Mouse (Mus musculus): ENCODE measurements around the gene Cops7b. TPM values are rescaled to one million over a fixed set of nuclear protein-coding genes. Genes with fewer than 3 reads are reported as not detected.

Cops7b gene
- total RNA-seq, 1 experiment, result 27.4 TPM

DNA sequence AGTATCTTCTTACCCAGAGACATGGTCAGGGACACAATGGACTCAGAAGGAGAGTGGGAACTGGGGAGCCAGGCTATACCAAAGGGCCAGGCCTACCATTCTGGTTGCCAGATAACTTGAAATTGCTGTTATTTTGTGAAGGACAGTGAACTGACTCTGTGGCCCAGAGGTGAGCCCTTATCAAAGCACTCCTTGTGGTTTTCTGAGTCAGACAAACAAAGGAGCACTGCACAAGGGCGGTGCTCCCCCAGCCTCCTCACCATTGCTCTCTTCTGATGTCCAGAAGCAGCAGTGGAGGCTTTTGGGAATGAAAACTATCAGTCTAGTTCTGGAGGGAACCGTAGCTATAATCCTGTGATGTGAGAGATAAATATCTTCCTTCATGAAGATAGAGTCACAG, 40.1 kb upstream of the Cops7b start:
- TF ChIP-seq ZNF384 (IDR thresholded peaks at IDR 0.05; ENCODE audit: low read depth, low read length) (no peak), CHD2 (IDR thresholded peaks at IDR 0.05; ENCODE audit: low read depth, low read length) (no peak), ZC3H11A (IDR thresholded peaks at IDR 0.05; ENCODE audit: borderline replicate concordance, low read depth, low read length) (no peak), HCFC1 (IDR thresholded peaks at IDR 0.05; ENCODE audit: borderline replicate concordance, insufficient read depth, low read length) (no peak), MAFK (IDR thresholded peaks at IDR 0.05; ENCODE audit: insufficient read depth, low read depth, low read length) (no peak)
- in situ Hi-C loops (cut with MboI; ENCODE audit: low sequenced_read_pairs in 2 of 2, unreplicated experiment in 2 of 2), result no loop called here
- DNase-seq (ENCODE audit: low read depth, low spot score), result no peak
- Histone ChIP-seq H3K36me3 (ENCODE audit: control insufficient read depth, insufficient read depth, low read length, poor library complexity, severe bottlenecking) (peaks cover 8% of the 10 kb centered on the region), H3K9ac (ENCODE audit: insufficient read depth, low read depth, low read length, poor library complexity, severe bottlenecking) (no peak overlapping the region), H3K4me3 (ENCODE audit: insufficient read depth in 1 of 2, low read depth in 1 of 2, low read length in 2 of 2, poor library complexity in 1 of 2, severe bottlenecking in 1 of 2) (no peak overlapping the region), H3K27ac (ENCODE audit: insufficient read depth, low read depth, low read length, poor library complexity, severe bottlenecking) (no peak overlapping the region), H3K9me3 (ENCODE audit: control insufficient read depth, insufficient read depth, low read depth, low read length) (no peaks in the 10 kb centered on the region), H3K4me1 (ENCODE audit: control insufficient read depth in 2 of 2, insufficient read depth in 2 of 2, low read length in 2 of 2, poor library complexity in 1 of 2) (0 out of 4 replicates have a peak, but pooled peaks cover 0 to 2% of the 10 kb centered on the region in 2 experiments)

DNA sequence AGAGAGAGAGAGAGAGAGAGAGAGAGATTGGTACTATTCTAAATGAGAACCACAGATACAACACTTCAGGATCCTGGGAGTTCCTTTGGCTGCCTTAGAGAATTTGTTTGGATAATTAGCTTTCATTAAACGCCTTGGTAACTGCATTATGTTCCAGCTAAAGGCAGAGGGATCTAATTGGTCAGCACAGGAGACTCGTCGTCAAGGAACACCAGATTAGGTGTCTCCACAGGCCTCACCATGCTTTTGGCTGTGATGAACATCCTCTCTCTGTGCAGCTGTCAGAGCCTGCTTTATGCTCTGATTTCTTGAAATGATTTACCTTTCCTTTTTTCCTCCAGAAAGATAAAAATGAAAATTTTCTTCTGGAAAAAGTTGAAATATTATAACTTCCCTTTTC, 35.9 kb upstream of the Cops7b start:
- Histone ChIP-seq H3K9ac (ENCODE audit: insufficient read depth, low read depth, low read length, poor library complexity, severe bottlenecking) (no peak overlapping the region), H3K27ac (ENCODE audit: insufficient read depth, low read depth, low read length, poor library complexity, severe bottlenecking) (no peak overlapping the region), H3K4me3 (ENCODE audit: insufficient read depth in 1 of 2, low read depth in 1 of 2, low read length in 2 of 2, poor library complexity in 1 of 2, severe bottlenecking in 1 of 2) (no peak overlapping the region), H3K36me3 (ENCODE audit: control insufficient read depth, insufficient read depth, low read length, poor library complexity, severe bottlenecking) (peaks cover 8% of the 10 kb centered on the region), H3K4me1 (ENCODE audit: control insufficient read depth in 2 of 2, insufficient read depth in 2 of 2, low read length in 2 of 2, poor library complexity in 1 of 2) (peaks cover 0 to 6% of the 10 kb centered on the region in 2 experiments; a peak in 1 of 4 replicates), H3K9me3 (ENCODE audit: control insufficient read depth, insufficient read depth, low read depth, low read length) (no peaks in the 10 kb centered on the region)
- in situ Hi-C loops (cut with MboI; ENCODE audit: low sequenced_read_pairs in 2 of 2, unreplicated experiment in 2 of 2), result no loop called here
- TF ChIP-seq ZC3H11A (IDR thresholded peaks at IDR 0.05; ENCODE audit: borderline replicate concordance, low read depth, low read length), result no peak
- DNase-seq (ENCODE audit: low read depth, low spot score), result no peak

DNA sequence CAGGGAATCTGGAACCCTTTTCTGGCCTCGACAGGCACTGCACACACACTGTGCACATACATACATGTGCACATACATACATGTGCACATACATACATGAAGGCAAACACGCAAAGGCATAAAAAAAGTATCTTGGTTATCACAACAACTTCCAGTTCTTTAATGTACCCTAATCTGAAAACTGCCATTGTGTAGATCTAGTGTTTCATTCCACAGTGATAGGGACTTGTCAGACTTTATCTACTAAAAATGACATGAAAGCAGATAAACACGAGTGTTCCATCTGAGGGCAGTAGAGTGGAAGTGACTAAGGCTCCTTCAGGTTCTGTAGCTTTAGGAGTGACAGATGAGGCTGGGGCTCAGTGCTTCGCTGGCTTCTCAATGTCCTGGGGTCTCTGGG, 31.4 kb upstream of the Cops7b start:
- in situ Hi-C loops (cut with MboI; ENCODE audit: low sequenced_read_pairs in 2 of 2, unreplicated experiment in 2 of 2), result no loop called here
- Histone ChIP-seq H3K9me3 (ENCODE audit: control insufficient read depth, insufficient read depth, low read depth, low read length) (no peaks in the 10 kb centered on the region), H3K27ac (ENCODE audit: insufficient read depth, low read depth, low read length, poor library complexity, severe bottlenecking) (no peak overlapping the region), H3K4me1 (ENCODE audit: control insufficient read depth in 2 of 2, insufficient read depth in 2 of 2, low read length in 2 of 2, poor library complexity in 1 of 2) (peaks cover 0 to 4% of the 10 kb centered on the region in 2 experiments; a peak in 1 of 4 replicates), H3K36me3 (ENCODE audit: control insufficient read depth, insufficient read depth, low read length, poor library complexity, severe bottlenecking) (no peaks in the 10 kb centered on the region; the same call in 1 of the 2 replicates), H3K4me3 (ENCODE audit: insufficient read depth in 1 of 2, low read depth in 1 of 2, low read length in 2 of 2, poor library complexity in 1 of 2, severe bottlenecking in 1 of 2) (no peak overlapping the region), H3K9ac (ENCODE audit: insufficient read depth, low read depth, low read length, poor library complexity, severe bottlenecking) (no peak overlapping the region)
- no peak for TF ChIP-seq CHD2 (IDR thresholded peaks at IDR 0.05; ENCODE audit: low read depth, low read length)
- TF ChIP-seq HCFC1 (IDR thresholded peaks at IDR 0.05; ENCODE audit: borderline replicate concordance, insufficient read depth, low read length), result no peak
- TF ChIP-seq ZNF384 (IDR thresholded peaks at IDR 0.05; ENCODE audit: low read depth, low read length), result no peak
- TF ChIP-seq ZC3H11A (IDR thresholded peaks at IDR 0.05; ENCODE audit: borderline replicate concordance, low read depth, low read length), result no peak
- no peak for TF ChIP-seq MAFK (IDR thresholded peaks at IDR 0.05; ENCODE audit: insufficient read depth, low read depth, low read length)
- DNase-seq (ENCODE audit: low read depth, low spot score), result no peak

DNA sequence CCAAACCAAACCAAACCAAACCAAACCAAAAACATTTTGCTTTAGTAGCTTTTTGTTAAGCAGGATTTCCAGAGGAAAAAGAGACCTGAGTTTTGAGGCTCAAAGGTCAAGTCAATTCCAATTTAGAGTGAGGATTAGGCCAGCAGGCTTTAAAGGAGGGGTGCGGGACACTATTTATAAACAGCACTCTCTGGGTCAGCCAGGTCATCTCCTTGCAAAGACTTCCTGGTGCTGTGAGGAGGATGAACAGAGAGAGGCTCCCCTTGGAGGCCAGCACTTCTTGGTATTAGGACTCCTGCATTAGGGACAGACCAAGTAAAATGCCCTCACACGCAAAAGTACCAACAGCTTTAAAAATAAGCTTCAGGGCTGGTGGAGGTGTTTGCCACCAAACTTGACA, 30.8 kb upstream of the Cops7b start:
- Histone ChIP-seq H3K9ac (ENCODE audit: insufficient read depth, low read depth, low read length, poor library complexity, severe bottlenecking) (no peak overlapping the region), H3K27ac (ENCODE audit: insufficient read depth, low read depth, low read length, poor library complexity, severe bottlenecking) (no peak overlapping the region), H3K9me3 (ENCODE audit: control insufficient read depth, insufficient read depth, low read depth, low read length) (no peaks in the 10 kb centered on the region), H3K36me3 (ENCODE audit: control insufficient read depth, insufficient read depth, low read length, poor library complexity, severe bottlenecking) (no peaks in the 10 kb centered on the region), H3K4me1 (ENCODE audit: control insufficient read depth in 2 of 2, insufficient read depth in 2 of 2, low read length in 2 of 2, poor library complexity in 1 of 2) (peaks cover 0 to 4% of the 10 kb centered on the region in 2 experiments; a peak in 1 of 4 replicates), H3K4me3 (ENCODE audit: insufficient read depth in 1 of 2, low read depth in 1 of 2, low read length in 2 of 2, poor library complexity in 1 of 2, severe bottlenecking in 1 of 2) (no peak overlapping the region)
- in situ Hi-C loops (cut with MboI; ENCODE audit: low sequenced_read_pairs in 2 of 2, unreplicated experiment in 2 of 2), result no loop called here
- TF ChIP-seq ZC3H11A (IDR thresholded peaks at IDR 0.05; ENCODE audit: borderline replicate concordance, low read depth, low read length) (no peak), ZNF384 (IDR thresholded peaks at IDR 0.05; ENCODE audit: low read depth, low read length) (no peak), MAFK (IDR thresholded peaks at IDR 0.05; ENCODE audit: insufficient read depth, low read depth, low read length) (no peak), CHD2 (IDR thresholded peaks at IDR 0.05; ENCODE audit: low read depth, low read length) (no peak), HCFC1 (IDR thresholded peaks at IDR 0.05; ENCODE audit: borderline replicate concordance, insufficient read depth, low read length) (no peak)
- no peak for DNase-seq (ENCODE audit: low read depth, low spot score)

DNA sequence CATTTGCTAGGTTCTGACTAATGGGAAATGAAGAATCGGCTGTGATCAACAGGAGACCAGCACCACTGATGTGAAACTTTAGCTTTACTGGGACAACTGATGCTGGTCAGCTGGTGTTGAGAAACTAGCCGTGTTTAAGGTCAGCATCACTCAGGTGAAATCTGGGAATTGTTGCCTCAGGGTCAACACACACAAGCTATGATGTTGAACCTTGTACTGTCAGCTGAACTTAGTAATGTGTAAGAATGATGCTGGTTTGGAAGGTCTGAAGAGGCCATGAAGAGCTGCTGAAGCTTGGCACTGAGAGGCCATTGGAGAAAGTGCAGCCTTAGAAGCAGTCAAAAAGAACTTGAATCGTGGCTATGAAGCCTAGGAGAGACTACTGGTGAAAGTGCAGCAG, 27.0 kb upstream of the Cops7b start:
- no peak overlapping the region for H3K4me3 ChIP-seq (ENCODE audit: insufficient read depth in 1 of 2, low read depth in 1 of 2, low read length in 2 of 2, poor library complexity in 1 of 2, severe bottlenecking in 1 of 2)
- no peaks in the 10 kb centered on the region for H3K4me1 ChIP-seq (ENCODE audit: control insufficient read depth in 2 of 2, insufficient read depth in 2 of 2, low read length in 2 of 2, poor library complexity in 1 of 2)
- DNase-seq (ENCODE audit: low read depth, low spot score), result no peak
- H3K36me3 ChIP-seq (ENCODE audit: control insufficient read depth, insufficient read depth, low read length, poor library complexity, severe bottlenecking), result no peaks in the 10 kb centered on the region
- H3K27ac ChIP-seq (ENCODE audit: insufficient read depth, low read depth, low read length, poor library complexity, severe bottlenecking), result no peak overlapping the region
- no peak overlapping the region for H3K9ac ChIP-seq (ENCODE audit: insufficient read depth, low read depth, low read length, poor library complexity, severe bottlenecking)
- in situ Hi-C loops (cut with MboI; ENCODE audit: low sequenced_read_pairs in 2 of 2, unreplicated experiment in 2 of 2), result no loop called here
- TF ChIP-seq HCFC1 (IDR thresholded peaks at IDR 0.05; ENCODE audit: borderline replicate concordance, insufficient read depth, low read length), result no peak
- TF ChIP-seq MAFK (IDR thresholded peaks at IDR 0.05; ENCODE audit: insufficient read depth, low read depth, low read length), result no peak
- no peaks in the 10 kb centered on the region for H3K9me3 ChIP-seq (ENCODE audit: control insufficient read depth, insufficient read depth, low read depth, low read length)
